Mouse (Mus musculus) c-Kit-negative CD71-positive TER-119-positive erythroid progenitor cells, embryonic 14.5 days (primary cell): ENCODE measurements around the gene Smad6.

Experiments used
- DNase-seq: peaks from one replicate; pipeline ENCODE4 v3.0.0-alpha.2; 2013; ENCODE audit warnings: low read depth, low spot score

Smad6 gene

DNA sequence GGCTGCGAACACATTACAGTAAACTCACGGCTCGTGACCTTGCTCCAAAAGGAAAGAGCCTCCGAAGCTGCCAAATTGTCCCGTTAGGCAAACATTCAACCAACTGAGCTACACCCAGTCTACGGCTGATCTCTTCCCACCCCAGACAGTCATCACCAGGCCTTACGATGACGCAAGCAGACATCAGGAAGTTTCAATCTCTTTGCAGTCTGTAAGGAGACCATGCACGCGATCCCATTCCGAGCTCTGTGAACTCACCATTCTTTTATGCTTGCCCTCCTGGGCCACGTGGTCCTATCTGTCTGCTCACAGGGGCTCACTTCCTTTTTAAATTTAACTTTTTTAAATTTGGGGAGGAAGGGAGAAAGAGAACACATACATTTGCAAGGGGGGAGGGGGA lies 32.6 kb downstream of the Smad6 start:
- no peak for DNase-seq

DNA sequence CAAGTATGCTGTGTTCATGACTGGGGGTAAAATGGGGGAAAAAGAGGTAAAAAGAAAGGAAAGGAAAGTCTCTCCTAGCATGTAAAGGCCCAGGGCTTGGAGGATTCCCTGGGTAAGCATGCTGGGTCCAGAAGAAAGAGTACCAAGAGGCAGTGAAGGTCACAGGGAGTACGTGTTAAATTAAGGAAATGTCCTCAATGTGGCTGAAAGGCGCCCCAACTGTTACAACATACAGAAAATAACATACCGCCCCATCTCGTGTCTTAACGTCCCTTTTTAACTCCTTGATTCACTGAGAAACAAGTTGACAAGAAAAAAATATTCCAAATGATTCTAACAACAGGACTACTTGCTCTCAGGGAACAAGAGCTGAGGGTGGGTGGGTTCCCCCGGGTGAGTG lies 36.7 kb downstream of the Smad6 start:
- no peak for DNase-seq

DNA sequence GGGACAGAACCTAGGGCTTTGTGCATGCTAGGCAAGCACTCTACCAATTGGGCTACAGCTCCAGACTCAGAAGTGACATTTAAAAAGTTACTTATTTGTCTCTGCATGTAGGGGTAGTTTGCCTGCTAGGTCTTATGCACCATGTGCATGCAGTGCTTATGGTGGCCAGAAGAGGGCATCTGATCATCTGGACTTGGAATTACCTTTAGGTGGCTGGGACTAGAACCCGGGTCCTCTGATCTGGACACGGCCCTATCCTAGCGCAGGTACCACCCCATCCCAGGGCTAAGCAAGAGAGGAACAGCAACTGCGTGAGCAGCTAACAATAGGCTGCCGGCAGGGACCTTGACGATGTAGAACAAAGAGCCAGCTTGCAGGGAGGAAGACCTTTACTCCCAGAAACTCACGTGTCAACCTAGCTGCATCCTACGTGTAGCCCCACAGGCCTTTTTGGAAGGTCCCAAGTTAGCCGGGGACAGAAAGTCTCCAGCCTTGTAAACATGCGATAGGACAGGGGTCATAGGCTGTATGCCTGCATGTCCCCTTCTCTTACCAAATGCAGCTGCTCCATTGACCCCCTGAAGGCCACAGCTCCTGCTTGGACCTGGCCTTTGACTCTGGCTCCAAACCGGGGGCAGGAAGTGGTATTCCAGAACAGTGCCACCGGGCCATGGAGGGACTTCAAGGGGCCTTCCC lies 38.8 kb downstream of the Smad6 start:
- peak; percentile 31 for DNase-seq

DNA sequence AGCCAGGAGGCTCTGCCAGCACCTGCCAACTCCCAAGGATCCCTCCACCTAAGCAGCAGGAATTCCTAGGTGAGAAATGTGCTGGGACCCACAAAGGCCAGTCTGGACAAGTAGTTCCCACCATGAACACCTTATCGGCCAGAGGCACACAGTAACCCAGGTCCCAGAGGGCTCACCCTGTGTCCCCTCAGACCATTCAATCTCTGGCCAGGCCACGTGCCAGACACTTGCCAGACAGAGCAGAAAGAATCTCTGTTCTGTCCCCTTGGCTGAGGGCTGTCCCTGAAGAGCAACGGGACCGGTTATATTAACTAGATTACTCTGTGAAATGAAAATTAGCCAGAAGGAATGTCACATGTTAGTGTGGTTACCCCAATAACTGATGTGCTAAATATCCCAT lies 39.9 kb downstream of the Smad6 start:
- no peak for DNase-seq

DNA sequence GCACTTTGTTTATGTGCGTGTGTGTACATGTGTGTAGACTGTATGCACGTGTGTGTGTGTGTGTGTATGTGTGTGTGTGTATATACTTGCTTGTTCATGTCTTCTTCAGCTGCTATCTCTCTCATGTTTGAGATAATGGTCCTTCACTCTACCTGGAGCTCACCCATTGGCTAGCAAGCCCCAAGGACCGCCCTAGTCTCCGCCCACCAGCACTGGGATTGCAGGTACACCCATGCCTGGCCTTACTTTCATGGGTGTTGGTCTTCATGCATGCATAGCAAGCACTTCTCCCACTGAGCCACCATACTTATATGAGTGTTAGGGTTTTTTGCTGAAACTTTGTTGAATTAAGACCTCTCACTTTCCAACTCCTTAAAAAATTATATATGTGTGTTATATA lies 40.5 kb downstream of the Smad6 start:
- DNase-seq: no peak

DNA sequence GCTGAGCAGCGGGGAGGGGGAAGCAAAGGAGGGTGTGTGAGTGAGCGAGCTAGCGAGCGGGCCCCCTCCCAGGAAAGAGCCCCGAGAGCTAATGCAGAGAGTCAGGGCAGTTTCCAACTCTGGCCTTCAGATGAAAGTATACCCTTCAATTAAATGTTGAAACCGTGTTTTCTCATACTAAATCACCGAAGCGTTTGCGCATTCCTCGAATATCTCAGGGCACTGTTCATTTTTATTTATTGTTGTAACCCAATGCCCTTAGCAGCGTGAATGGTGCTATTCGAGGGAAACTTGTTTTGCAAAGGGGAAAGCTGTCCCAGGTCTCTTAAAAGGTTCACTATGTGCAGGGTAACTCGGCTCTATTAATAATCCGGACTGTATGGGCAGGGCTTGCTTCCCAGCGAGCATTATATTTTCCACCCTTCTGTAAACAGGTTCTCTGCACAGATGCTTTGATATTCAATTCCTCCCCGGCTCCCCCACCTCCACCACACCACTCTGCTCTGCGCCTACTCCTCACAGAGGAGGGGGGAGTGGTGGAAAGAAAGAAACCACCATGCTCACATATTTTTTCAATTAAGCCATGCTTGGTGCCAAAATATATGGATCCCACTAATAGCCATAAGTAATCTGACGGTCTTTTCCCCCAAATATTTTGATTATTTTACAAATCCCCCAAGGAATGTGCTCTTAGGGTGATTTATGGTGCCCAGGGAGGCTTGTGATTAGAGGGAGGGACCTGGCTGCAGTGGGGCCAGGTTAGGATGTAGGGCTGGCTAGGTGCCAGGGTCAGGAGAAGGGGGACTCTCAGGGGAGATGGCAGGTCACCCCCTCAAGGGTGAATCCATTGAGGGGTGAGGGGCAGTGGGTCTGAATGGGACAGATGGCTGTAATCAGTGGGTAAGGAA lies 41.4 kb downstream of the Smad6 start:
- DNase-seq: no peak

DNA sequence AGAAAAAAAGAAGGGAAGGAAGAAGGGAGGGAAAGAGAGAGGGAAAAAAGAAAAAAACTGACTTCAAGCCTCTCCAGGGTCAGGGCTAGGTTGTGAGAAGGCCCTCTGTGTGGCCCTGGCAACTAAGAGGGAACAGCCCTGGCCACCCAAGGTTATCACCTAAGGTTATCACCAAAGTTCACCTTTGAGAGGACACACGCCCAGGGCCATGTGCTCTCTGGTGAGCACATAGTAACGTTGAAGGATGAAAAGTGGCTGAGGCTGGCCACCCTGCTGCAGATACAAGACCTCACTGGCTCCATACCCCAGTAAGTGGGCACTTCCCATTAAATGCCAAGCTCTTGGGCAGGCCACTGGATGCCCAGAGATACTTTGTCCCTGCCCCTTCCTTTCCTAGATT lies 42.6 kb downstream of the Smad6 start:
- no peak for DNase-seq

DNA sequence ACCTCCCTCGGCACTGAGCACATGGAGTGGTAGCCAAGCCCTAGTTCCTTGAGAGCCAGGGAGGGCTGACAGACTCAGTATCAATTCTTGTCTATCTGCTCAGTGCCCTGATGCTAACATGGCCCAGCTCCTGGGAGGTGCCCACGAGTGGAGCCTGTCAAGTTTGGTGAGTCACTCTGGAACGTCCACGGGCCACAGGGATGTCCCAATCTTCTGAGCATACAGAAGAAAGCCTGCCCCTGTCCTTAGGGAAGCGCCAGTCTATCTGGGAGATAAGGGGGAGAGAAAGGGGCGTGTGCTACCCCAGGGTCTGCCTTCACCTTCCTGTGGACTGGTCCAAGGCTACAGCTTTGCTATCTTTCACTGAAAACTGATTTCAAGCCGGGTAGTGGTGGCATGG lies 43.2 kb downstream of the Smad6 start:
- no peak for DNase-seq

DNA sequence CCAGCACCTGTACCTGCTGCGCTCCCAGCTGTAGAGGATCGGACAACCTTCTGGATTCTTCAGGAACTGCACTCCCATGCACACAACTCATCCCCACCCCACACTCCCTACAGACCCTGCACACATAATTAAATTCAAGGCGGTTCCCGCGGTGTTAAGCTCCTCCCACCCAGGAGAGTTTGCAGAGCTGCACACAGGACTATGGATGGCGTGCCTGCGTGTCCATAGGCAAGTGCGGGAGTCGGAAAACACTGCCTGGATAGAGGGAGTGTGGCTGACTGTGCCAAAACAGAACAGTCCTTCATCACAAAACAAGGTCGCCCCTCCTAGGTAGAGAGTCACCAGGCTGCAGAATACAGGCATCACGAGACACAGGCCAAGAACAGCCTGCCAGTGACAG lies 45.9 kb downstream of the Smad6 start:
- DNase-seq: no peak

DNA sequence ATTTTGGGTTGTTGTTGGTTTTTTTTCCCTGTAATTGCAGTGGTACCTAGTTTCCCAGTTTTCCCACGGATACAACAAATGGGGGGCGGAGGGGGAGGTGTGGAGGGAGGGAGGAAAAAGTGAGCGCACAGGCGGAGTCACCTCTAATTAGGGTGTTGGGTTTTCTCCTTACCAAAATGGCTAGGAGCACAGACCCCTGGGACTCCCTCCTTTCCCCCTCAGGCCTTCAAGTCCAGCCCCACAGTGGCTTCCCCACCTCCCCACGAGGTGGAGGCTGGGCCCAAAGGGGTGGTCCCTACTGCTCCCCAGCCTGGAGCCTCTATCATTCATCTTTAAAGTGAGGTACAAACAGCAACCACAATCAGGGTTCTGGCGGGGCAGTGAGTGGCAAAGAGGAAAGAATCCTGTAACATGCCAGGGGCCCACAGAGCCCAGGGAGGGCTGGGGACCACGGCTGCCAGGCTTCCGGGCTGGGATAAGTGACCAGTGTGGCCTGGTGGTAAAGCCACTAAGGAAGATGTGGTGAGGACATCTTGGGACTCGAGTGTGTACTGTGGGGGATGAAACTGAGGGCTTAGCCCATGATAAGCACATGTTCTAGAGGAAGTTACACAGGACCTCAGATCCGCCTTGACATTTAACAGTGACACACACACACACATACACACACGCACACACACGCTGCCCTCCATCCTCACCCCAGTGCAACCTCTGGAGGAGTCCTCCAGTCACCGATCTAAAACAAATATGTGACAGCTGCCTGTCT lies 47.4 kb downstream of the Smad6 start:
- DNase-seq: no peak

DNA sequence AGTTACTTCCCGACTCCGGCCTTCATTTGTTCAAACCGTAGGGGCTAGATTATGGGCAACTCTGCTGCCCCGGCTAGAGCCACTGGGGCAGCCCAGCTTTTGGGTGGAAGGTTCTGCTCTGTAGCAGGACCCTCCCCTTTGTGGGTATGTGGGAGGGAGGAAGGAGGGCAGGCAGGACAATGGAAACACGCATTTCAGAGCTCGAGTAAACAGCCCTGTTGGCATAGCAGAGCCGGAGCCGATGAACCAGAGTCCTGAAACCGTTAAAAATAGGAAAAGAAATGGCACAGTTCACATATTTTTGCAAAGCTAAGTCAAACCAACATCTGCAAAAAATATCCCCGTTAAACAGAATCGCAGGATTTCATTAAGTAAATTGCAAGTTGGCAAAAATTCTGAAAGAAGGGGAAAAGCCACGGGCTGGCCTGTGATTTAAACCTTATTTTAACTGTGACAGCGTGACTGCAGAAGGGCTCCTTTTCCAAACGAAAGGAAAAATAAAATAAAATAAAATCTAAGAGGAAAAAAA lies 48.1 kb downstream of the Smad6 start:
- DNase-seq: no peak

DNA sequence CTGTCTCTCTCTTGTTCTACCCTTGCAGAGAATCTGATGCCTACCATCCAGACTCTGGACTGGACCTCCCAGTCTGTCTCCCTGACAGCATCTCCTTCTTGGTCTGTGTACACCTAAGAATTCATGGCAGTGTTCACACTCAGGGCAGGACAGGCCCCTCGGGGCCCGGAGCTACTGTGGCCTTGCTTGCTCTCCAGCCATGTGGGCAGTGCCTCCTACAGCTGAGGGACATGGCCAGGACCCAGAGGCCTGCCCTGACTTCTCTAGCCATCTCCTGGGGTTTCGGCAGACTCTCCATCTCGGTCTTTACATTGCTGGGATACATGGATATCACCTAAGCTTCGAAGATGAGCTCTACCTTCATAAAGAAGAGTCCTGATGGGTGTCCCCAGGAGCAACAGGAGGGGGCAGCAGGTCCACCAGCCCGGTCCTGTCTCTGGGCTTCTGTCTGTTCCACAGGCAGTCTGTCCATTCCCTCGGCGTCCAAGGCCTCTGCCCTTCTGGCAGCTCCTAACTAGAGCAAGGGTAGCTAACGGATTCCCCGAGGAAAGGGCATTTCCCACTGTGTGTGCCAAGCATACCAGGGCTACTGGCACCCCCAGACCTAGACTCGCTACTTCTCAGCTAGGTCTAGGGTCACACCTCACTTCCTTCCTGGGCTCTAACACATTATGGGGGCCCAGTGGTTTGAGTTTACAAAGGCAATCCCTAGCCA lies 49.1 kb downstream of the Smad6 start:
- DNase-seq: no peak

DNA sequence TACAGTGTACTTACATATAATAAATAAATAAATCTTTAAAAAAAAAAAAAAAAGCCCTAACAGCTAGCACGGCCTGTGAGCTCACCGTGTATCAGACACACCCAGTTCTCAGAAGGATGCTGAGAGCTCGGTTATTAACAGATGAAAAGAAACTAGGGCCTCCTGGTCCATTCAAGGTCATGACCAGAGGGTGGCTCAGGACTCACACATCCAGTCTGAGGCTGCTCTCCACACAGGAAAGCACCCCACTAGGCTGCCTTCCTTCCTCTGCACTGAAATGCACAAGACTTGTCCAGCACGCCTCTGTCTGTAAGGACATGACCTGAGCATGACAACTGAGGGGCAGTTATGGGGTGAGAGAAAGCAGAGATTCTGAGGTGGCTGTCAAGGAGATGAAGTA lies 50.3 kb downstream of the Smad6 start:
- DNase-seq: no peak

DNA sequence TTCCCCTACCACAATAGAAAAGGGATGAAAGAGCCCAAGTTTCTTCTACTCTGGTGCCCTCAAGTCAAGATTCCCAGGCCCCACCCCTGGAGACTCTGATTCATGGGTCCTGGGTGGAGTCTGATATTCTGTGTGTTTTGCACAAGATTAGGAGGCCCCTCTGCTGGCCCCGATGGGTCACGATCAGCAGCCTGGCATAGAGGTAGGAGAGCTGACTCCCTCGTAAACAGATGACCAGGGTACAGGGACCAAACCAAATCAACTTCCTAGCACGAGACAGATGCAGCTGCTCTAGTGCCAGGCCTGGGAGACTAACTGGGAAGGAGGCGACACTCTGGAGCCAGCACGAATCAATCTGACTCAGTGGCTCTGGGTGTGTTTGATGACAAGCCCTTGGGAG lies 51.0 kb downstream of the Smad6 start:
- DNase-seq: no peak

DNA sequence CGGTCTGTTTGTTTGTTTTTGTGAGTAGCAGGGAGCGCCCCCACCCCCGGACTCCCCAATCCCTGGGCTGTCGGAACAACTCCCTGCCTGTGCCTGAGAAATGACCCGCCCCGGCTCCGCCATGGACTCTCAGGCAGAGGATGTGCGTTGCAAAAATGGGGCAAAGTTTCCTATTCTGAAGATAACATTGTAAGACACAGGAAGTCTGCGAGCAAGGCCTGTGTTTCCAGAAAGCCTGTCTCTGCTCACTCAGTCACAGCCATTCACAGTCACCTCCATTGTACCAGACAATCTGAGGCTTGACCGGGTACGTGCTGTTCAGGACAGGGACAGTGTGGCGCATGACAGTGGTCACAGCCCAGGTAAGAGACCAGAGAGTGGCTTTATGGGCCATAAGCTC lies 51.5 kb downstream of the Smad6 start:
- no peak for DNase-seq

DNA sequence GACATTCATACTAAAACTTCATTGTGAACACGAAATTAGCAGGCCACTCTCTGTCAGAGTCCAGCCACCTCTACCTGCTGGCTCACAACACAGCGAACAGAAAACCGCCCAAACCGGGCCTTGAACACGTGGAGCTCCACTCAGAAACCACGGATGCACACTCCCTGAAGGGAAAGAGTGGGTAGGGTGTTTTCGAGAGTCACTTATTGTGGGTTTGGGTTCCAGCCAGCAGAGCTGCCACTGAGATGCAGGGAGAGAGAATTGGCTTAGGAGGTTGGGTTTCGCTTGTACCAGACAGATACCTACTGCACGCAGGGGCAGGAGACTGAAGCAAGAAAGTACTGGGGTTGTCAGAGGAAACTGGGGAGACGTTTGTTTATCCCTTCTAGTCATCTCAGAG lies 52.4 kb downstream of the Smad6 start:
- no peak for DNase-seq

DNA sequence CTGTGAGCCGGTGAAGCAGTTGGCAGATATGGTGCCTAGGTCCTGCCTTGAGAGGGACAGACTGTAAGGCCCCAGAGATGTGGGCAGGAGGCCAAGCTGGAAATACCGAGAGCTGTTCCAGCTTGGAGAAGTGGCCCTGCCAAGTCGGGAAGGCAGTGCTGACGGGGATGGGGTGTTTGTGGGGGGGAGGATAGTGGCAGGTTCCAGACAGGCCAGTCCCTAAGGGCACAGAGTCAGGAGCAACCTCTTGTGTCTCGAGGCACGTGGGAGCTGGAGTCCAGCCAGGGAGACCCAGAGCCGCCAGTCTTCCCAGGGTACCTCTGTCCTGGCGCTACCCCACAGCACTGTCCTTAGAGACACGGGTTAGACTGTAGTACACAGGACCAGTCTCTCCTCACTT lies 53.3 kb downstream of the Smad6 start:
- no peak for DNase-seq

DNA sequence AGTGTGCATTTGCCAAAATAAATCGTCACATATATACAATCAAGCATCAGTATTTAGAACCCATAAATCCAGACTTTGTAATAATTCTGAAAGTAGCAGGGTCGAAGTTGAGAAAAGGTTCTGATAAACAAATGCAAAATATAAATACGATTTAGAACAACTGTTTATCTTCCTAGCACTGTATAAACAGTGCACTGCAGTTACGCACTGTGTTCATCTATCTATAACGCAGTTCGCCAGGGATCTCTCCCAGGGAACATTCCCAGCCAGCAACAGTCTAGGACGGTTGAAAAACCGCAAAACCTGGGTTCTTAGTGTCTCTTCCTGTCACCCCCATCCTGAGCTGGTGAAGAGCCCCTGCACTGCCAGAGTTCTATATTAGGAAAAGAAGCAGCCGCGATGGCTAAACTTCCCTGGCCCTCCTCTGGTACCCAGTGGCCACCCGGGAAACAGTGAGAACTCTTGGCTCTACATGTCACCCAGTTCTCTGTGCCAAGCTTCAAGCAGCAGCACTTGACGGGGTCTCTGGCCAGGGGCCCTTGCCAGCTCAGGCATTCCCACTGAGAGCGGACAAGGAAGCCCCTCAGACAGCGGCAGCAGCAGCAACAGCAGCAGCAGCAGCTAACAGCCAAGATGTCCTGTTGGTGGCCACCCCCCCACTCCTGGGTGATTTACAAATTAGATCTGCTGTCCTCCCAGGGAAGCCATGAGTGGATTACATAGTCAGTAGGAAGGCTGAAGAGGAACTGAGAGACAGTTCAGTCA lies 54.3 kb downstream of the Smad6 start:
- no peak for DNase-seq

DNA sequence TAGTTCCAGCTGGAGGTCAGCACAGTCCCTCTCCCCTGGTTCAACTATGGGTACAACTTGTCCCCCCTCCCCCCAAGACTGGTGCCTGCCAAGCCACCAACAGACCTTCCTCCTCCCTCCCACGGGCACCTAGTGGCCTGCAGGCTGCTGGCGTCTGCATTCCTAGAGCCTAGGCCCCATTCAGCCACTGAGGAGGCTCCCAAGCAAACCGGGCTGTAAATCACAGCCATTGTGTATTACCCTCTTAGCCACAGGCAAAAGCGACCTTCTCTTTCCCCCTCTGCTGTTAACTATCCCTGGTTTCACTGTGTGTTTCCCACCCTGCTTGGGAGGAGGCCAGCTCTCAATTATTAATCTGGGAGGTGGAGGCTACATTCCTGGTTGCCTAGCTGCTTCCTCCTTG lies 56.3 kb downstream of the Smad6 start:
- DNase-seq: no peak

DNA sequence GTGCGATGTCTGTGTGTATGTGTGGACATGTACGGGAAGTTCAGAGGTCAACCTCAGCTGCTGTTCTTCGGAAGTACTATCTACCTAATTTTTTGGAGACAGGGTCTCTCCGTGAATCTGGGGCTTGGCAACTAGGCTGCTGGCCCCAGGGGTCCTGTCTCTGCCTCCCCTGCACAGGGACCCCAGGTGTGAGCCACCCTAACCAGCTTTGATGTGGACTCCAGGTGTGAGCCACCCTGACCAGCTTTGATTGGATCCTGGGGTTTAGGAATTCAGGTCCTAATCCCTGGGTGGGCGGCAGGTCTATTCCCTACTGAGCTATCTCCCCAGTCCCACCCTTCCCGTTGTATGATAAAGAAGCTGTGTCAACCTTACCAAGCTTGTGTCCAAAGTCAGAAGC lies 60.0 kb downstream of the Smad6 start:
- DNase-seq: no peak

DNA sequence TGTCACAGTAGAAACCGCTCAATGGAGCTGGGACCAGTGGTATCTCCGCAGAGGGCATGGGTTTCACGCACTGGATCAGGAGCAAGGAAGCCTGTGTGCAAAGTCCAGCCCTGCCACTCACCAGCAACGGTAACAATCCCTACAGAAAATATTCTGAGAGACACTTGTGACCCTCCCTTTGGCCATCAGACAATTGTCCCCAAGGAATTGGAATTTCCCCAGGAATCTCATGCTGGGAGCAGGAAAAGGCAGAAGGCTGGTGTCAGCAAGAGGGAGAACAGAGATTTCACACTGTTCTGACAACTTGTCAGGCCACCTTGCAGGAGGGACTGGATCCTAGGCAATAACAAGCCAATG lies 61.1 kb downstream of the Smad6 start:
- no peak for DNase-seq
